Mouse (Mus musculus) spleen, adult 2 months (tissue): Measurements from ENCODE around the gene Hs3st3a1. TPM values are rescaled to one million over a fixed set of nuclear protein-coding genes. Genes with fewer than 3 reads are reported as not detected.

Source experiments
- DNase-seq, 2 experiments: peaks; one replicate each; pipeline versions ENCODE4 v3.0.0 to v3.0.0-alpha.2; 2012 to 2021; ENCODE audit warnings: low spot score in 2 of 2, low read depth in 1 of 2
- H3K27ac ChIP-seq: fragments of 200-500 bp; 2 replicates; pipeline ENCODE4 v1.5.1; 2012; ENCODE audit warnings: low read length, inconsistent platforms; ENCODE audit not compliant: insufficient read depth
- H3K27me3 ChIP-seq: fragments of 200-500 bp; 2 replicates; pipeline ENCODE4 v1.6.1; 2012; ENCODE audit warnings: mild to moderate bottlenecking, moderate library complexity, low read length, inconsistent platforms; ENCODE audit not compliant: control insufficient read depth, insufficient read depth
- H3K36me3 ChIP-seq: fragments of 200-500 bp; 2 replicates; pipeline ENCODE4 v1.6.1; 2012; ENCODE audit warnings: mild to moderate bottlenecking, low read length, inconsistent platforms; ENCODE audit not compliant: control insufficient read depth, insufficient read depth
- H3K4me1 ChIP-seq: fragments of 200-500 bp; 2 replicates; pipeline ENCODE4 v1.6.1; 2011; ENCODE audit warnings: inconsistent platforms; ENCODE audit not compliant: control insufficient read depth, insufficient read depth, insufficient read length
- H3K4me3 ChIP-seq: fragments of 200-500 bp; 2 replicates; pipeline ENCODE4 v1.5.1; 2011; ENCODE audit warnings: mild to moderate bottlenecking, inconsistent platforms; ENCODE audit not compliant: insufficient read depth, insufficient read length; ENCODE audit errors: extremely low read depth
- CTCF ChIP-seq: fragments of 200-500 bp; IDR thresholded peaks from 2 replicates; pipeline ENCODE4 v1.5.1; 2011; ENCODE audit warnings: mild to moderate bottlenecking, inconsistent platforms; ENCODE audit not compliant: insufficient read depth, insufficient read length, insufficient replicate concordance; ENCODE audit errors: extremely low read depth
- POLR2A ChIP-seq: fragments of 200-500 bp; IDR thresholded peaks from 2 replicates; pipeline ENCODE4 v1.6.1; 2011; ENCODE audit warnings: low read depth, low read length, inconsistent platforms
- WGBS: fragments of 180-500 bp; shearing (Covaris S2); methylation state at CpG from one replicate; pipeline ENCODE4 v1.1.7; 2018; 5-methylcytosine and 5-hydroxymethylcytosine counted together
- polyA plus RNA-seq: library from polyadenylated mRNA; depleted of rRNA; stranded (reverse); fragments of >200 nt; gene quantifications from 2 replicates; pipeline ENCODE4 v1.2.3, GENCODE M21; 2012; rRNA removed

Gene Hs3st3a1
- 3.8 and 7.0 TPM in 2 replicates for polyA plus RNA-seq

DNA sequence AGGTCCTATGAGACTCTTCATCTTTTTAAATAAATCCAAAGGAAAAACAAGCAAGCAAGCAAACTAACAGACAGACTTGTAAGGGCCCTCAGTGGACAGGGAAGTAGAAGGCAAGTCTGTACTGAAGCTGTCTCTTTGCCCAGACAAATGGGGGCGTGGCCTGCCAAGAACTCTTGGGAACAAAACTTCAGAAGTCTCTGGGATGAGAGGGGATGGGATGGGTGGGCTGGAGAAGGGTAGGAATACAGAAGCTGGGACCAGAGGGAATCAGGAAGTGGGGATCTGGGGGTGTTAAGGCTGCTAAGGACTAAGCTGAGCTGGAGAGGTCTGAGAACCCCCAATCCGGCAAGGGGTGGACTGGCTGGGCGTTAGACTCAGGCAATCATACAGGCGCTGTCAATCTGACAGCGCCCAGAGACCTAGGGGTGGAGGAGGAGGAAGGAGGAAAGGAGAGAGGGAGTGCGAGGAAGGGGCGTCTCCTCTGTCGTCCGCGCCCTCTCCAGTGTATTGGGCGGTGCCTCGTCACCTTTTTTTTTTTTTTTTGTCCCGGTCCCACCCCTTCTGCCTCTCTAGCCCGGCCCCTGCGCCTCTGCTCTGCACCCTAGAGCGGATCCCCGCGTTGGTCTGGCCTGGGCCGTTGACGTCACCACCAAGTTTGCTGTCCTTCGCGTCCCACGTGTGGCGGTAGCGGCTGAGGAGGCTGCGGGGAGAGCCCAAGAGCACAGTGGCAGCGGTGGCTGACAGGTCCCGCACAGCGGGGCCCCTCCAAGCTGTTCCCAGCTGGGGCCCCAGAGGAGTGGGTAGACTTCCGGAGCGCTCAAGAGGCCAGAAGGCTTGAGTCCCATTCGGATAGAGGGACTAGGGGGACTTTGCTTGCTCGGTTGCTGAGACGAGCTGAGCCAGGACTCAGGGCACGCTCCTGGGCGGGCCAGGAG is at the start of gene Hs3st3a1:
Gene Hs3st3a1 (plus strand): TSS at position 722 of the 935 bp plus-strand sequence.
- H3K27ac ChIP-seq: peak within 1 kb of the TSS; percentile 48

DNA sequence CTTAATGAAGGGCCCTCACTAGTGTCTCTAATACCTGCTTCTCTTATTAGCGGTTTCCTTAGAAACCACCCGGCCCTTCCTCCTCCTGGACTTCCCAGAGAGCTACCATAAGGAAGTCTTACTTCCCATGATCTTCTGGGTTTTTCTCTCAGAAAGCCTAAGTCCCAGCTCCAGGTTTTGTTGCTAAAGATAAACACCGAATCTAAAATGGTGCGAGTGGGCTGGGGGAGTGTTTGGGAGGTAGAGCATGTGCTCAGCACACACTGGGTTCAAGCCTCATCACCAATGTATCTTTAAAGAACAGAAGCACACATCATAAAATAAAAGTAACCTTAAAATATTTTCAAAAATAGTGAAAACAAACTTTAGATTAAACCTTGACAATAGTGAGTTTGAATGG is 48.8 kb upstream of the Hs3st3a1 start:
- no peak overlapping the region for H3K4me3 ChIP-seq
- no peaks in the 10 kb centered on the region for H3K4me1 ChIP-seq
- 92% methylated on average over 4 of the region's 4 CpGs for WGBS
- no peak for TF ChIP-seq CTCF
- no peak for TF ChIP-seq POLR2A
- no peaks in the 10 kb centered on the region for H3K27me3 ChIP-seq
- no peaks in the 10 kb centered on the region for H3K36me3 ChIP-seq
- no peak for DNase-seq
- H3K27ac ChIP-seq: no peak overlapping the region

More for the DNA sequence above, at the start of gene Hs3st3a1:
- H3K4me3 ChIP-seq: peak within 1 kb of the TSS; percentile 41
- DNase-seq: peak in 1 of 2 experiments; percentile 8
- H3K36me3 ChIP-seq: no peaks in the 10 kb centered on the region
- 2% methylated on average over 34 of the region's 36 CpGs for WGBS
- peaks cover 13% of the 10 kb centered on the region for H3K27me3 ChIP-seq
- H3K4me1 ChIP-seq: peaks cover 2% of the 10 kb centered on the region; the same call in 1 of the 2 replicates
- no peak for TF ChIP-seq CTCF
- no peak for TF ChIP-seq POLR2A

- no peak for DNase-seq
- no peak for TF ChIP-seq POLR2A
- no peak for TF ChIP-seq CTCF
- 23% methylated on average over 7 of the region's 7 CpGs for WGBS
These were observed 38.7 kb upstream of the Hs3st3a1 start for GRCm38 (mm10) chr11:64396331-64396881.

DNA sequence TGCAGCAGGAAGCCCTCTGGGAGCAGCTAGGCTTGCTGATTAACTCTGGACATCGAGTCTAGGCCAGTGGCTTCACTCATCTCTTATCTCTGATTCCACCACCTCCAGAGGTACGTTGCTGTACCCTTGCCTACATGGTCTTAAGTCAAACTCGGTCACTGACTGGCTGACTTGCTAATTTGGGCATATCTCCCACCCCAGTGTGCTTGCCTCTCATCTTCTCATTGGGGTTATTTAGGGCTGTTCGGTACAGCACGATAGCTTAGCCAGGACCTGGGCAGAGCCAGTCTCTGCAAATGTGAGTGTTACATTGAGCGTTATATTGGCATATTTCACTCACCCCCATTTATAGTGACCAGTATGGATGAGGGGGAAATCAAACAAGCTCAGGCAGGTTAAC is 38.2 kb upstream of the Hs3st3a1 start:
- Histone ChIP-seq H3K4me3 (no peak overlapping the region), H3K27me3 (no peaks in the 10 kb centered on the region), H3K4me1 (no peaks in the 10 kb centered on the region), H3K36me3 (no peaks in the 10 kb centered on the region), H3K27ac (no peak overlapping the region)
- WGBS: 83% methylated on average over 6 of the region's 6 CpGs
- no peak for DNase-seq
- TF ChIP-seq POLR2A (no peak), CTCF (no peak)

More at GRCm38 (mm10) chr11:64396331-64396881, 38.7 kb upstream of the Hs3st3a1 start:
- no peaks in the 10 kb centered on the region for H3K27me3 ChIP-seq
- no peaks in the 10 kb centered on the region for H3K4me1 ChIP-seq
- H3K4me3 ChIP-seq: no peak overlapping the region
- H3K36me3 ChIP-seq: no peaks in the 10 kb centered on the region
- H3K27ac ChIP-seq: no peak overlapping the region

DNA sequence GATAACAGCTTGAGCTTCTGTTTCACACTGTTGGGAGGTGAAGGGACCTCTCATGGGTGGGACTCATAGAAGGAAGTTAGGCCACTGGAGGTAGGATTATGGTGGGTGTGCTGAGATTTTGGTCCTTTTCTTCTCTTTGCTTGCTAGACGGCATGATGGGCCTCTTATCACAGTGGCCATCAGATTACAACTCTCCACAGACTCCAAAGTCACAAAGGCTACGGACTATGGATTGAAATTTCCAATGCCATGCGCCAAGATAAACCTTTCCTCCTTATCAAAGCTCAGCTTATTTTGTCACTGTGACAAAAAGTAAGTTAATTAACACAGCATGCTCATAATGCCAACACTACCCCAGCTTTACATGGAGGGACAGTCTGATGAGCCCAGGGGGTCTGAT is 37.5 kb upstream of the Hs3st3a1 start:
- H3K36me3 ChIP-seq: no peaks in the 10 kb centered on the region
- H3K27ac ChIP-seq: no peak overlapping the region
- no peaks in the 10 kb centered on the region for H3K27me3 ChIP-seq
- TF ChIP-seq POLR2A: no peak
- no peak for TF ChIP-seq CTCF
- WGBS: 89% methylated on average over 3 of the region's 3 CpGs
- no peak for DNase-seq
- H3K4me1 ChIP-seq: no peaks in the 10 kb centered on the region
- no peak overlapping the region for H3K4me3 ChIP-seq

- no peak overlapping the region for H3K4me3 ChIP-seq
- no peak overlapping the region for H3K27ac ChIP-seq
- WGBS: 72% methylated on average over 6 of the region's 6 CpGs
- TF ChIP-seq POLR2A (no peak), CTCF (no peak)
- no peaks in the 10 kb centered on the region for H3K4me1 ChIP-seq
- no peak for DNase-seq
- no peaks in the 10 kb centered on the region for H3K36me3 ChIP-seq
- no peaks in the 10 kb centered on the region for H3K27me3 ChIP-seq
These were observed 34.5 kb upstream of the Hs3st3a1 start for GRCm38 (mm10) chr11:64400534-64401093.
